Mouse (Mus musculus): ENCODE results near the gene Rbms3.

DNA sequence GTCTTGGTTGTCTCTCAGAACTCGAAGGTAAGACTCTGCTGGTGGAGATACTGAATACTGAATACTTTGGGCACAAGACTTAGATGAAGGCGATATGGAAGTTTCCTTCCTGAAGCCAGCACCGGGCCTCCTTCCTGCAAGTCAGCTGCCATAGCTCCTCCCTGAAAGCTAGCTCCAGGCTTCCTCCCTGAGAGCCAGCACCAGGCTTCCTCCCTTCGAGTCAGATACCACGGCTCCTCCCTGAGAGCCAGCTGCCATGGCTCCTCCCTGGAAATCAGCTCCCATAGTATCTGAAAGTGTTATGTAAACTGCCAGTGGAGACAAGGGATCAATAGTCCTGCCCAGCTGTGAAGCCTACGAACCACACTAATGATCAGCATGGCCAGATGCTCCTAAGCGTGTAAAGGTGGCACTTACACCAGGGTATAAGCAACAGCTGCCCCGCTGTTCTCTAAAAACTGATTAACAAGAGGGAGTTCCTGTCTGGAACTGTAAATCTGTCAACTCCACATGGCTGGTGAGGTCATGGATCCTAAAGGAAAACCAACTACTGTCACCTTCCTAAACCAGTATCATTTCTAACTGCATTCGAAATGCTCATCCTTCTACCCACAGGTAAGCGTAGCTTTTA is 867.2 kb downstream of the Rbms3 start:
- TF ChIP-seq POLR2A (IDR thresholded peaks at IDR 0.05; ENCODE audit: extremely low read depth, insufficient read depth, low read length) = no peak
- TF ChIP-seq CTCF (IDR thresholded peaks at IDR 0.05; ENCODE audit: low read depth, low read length) = no peak

Measured in liver, adult 2 months (tissue).